Mouse (Mus musculus) kidney, adult 2 months (tissue): ENCODE data around the gene Ikzf1.

Experiments used
- CTCF ChIP-seq: fragments of 200-500 bp; conservative IDR thresholded peaks from 2 replicates; pipeline ENCODE4 v1.5.1; 2011; ENCODE audit warnings: low read depth, mild to moderate bottlenecking, control low read depth, low read length, moderate library complexity, mixed read lengths; ENCODE audit not compliant: insufficient read depth, insufficient read length
- POLR2A ChIP-seq: fragments of 200-500 bp; IDR thresholded peaks from one replicate; pipeline ENCODE4 v1.6.1; 2011; ENCODE audit warnings: low read depth, low read length, control low read depth

- no peak for TF ChIP-seq CTCF
- TF ChIP-seq POLR2A, result no peak
These were observed 6.0 kb downstream of the Ikzf1 start for GRCm38 (mm10) chr11:11690845-11691196.
